Mouse (Mus musculus) retina, embryonic 14.5 days (tissue): ENCODE measurements around the gene Ddah1.
"Not testable (repeated sequence)": the region's sequence is repeated elsewhere in the genome, so short reads cannot be mapped to it uniquely, and the experiment has no call there.

Experiments
- DNase-seq: peaks from one replicate; pipeline ENCODE4 v3.0.0-alpha.2; 2015; ENCODE audit warnings: low spot score

The Ddah1 gene

GRCm38 (mm10) chr3:145864713-145865233, 106.3 kb downstream of the Ddah1 start:
- DNase-seq, result no peak

DNA sequence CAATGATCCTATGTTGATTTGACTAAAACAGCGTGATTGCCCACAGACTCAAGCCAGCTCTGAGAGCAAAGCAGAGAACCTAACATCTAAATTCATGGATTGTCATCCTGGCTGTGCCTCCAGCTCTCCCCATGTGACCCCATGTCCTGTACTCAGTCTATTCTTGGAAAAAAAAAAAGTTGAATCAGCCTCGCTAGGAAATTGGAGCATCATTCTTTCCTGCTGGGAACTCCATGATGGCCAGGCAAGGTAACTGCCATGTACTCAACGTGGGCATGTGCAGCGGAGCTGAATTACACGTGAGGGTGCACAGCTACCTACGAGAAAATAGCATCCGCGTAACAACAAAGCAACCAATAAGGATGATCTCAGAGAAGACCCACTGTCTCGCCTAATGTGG, 114.2 kb downstream of the Ddah1 start:
- no peak for DNase-seq

DNA sequence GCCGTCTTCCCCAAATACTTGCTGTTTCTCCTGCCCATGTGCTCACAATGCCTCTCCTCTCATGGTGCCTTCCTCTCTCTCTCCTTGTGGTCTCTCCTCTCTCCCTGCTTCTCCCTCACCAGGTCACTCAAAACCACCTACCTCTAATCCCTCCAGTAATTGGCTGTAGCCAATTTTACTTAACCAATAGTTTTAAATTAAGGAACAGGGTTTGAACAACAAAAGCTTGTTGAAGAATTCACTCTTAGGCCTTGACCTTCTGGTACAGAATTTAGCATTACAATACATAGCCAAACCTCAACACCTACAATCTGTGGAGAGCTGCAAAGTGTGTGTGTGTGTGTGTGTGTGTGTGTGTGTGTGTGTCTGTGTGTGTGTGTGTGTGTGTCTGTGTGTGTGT, 114.8 kb downstream of the Ddah1 start:
- DNase-seq, result no peak

- no peak for DNase-seq
Observed at GRCm38 (mm10) chr3:145874126-145874525, 115.7 kb downstream of the Ddah1 start.

DNA sequence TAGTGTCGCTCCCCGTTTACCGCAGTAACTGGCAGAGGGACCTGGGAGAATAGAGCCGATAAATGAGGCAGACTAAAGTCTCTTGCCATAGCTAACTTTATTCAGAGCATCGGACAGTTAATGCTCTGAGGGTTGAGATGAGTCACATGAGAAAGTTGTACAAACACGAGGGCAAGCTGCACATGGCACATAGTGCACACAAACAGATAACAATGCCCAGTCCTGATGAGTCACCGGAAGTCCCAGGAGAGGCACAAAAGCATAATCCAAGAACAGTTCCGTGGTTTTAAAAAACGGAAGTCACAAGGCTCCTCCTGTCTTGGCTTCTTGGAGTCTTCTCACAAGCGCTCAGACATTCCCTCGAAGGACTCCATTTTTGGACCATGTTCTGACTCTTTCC, 117.6 kb downstream of the Ddah1 start:
- DNase-seq, result no peak

GRCm38 (mm10) chr3:145878867-145879266, 120.4 kb downstream of the Ddah1 start:
- DNase-seq, result not testable (repeated sequence)

GRCm38 (mm10) chr3:145880335-145880734, 121.9 kb downstream of the Ddah1 start:
- no peak for DNase-seq

DNA sequence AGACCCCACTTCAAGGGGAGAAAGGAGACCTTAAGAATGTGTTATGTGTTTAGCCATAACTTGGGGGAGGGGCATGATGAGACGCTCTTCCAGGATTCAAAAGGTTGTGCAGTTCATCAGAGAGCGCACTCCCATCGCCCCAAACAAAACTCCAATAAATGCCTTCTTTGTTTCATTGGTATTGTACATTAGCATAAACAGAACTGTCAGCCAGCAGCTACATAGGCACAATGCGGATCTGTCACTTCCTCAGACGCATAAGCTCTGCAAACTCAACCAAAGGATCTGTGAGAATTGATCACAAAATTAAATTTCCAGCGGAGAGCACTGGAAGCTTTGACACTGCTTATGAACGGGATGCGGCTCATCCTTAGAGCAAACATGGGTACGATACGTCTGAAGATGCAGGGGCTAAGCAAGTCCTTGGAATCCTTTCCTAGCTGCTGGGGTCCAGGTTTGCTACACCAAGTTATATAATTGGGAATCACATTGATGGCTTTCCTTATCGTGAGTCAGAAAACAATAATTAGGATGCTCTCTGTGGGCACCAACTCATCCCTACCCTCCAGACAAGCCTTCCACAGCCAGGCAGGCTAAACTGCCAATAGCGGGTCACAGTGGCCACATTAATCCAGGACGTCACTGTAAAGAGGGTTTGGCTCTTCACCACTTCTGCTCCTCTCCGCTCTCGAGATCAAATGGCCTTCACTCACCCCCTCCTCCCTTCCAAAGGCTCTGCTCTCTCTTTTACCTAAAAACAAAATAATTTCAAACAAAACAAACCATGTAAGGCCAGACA, 123.8 kb downstream of the Ddah1 start:
- DNase-seq, result no peak

- DNase-seq, result peak; percentile 28
Observed at GRCm38 (mm10) chr3:145883233-145883632, 124.8 kb downstream of the Ddah1 start.

GRCm38 (mm10) chr3:145885376-145885775, 126.9 kb downstream of the Ddah1 start:
- DNase-seq, result no peak

- DNase-seq, result no peak
Observed at GRCm38 (mm10) chr3:145885851-145886464, 127.5 kb downstream of the Ddah1 start.

DNA sequence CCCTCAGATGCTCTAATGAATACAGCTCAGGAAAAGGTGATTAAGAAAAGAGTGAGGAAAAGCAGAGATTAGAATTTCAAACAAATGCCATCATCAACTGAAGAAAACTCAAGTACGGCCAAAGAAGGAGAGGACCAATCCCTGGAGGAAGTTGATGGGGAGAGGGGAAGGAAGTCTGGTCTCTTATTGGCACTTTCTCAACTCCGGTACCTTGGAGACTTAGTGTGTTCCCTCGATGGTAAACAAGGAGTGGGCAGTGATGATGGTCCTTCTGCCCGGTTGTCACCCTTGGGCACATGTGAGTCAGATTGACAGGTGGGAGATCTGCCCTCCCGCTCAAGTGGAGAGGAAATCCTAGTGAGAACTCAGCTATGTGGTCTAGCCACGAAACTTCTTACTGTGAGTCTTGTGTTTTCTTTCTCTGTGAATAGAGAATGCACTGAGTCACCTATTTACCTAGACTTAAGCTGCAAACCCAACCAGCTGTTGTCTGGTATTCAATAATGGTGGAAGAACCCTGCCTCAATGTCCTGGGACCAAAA, 129.0 kb downstream of the Ddah1 start:
- DNase-seq, result no peak

GRCm38 (mm10) chr3:145890346-145891132, 132.1 kb downstream of the Ddah1 start:
- no peak for DNase-seq

DNA sequence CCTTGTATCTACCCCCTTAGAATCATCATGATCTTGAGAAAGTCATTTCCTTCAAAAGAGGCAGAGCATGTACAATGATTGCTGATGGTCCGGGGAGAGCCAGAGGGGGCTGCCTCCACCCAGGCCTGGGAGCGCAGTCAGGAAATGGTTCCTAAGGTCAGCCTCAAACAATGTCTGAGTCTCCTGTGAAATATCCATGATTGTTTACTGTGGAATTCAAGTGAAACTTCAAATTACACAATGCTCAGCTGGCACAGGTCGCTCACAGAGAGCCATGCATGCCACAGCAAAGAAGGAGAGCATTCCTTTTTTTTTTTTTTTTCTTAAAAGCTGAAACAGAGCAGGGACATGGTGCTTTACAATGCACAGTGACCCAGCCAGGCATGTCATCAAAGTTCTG, 134.0 kb downstream of the Ddah1 start:
- no peak for DNase-seq

GRCm38 (mm10) chr3:145894131-145894530, 135.7 kb downstream of the Ddah1 start:
- no peak for DNase-seq

DNA sequence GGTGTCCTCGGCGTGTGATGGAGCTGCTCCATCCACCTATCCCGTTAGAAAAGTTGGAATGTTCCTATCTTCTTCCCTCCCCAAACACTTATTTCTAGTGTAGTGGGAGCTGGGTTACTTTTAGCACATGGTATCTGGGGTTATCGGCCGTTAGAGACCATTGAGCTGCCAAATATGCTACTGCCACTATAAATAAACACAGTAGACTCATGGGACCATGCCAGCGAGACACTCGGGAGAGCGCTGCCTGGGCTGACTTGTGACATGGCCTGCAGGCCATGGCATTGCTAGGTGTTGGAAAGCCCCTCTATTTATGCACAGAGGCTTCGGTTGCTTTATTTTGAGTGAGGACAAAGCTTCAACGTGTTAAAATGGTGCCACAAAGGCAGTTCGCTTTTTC, 139.3 kb downstream of the Ddah1 start:
- no peak for DNase-seq

DNA sequence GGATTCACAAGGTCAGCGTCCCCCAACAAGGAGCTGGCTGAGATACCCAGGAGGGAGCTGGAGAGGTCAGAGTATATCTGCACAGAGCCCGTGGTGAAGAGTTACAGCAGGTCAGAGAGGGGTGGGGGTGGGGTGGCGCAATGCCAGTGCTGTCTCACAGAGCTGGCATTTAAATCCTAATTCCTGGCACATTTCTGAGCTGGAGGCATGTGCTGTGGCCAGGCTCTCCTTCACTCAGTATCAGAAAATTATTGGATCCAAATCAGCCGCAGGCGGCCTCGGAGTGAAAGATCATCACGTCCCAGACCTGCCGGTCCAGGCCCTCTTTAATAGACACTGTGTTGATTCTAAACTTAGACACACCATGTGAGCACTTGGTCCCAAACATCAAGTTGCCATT, 141.4 kb downstream of the Ddah1 start:
- no peak for DNase-seq

- DNase-seq, result no peak
Observed at GRCm38 (mm10) chr3:145903530-145903929, 145.1 kb downstream of the Ddah1 start.

GRCm38 (mm10) chr3:145904850-145905776, 146.6 kb downstream of the Ddah1 start:
- peak; percentile 89 for DNase-seq

- DNase-seq, result no peak
Observed at GRCm38 (mm10) chr3:145906582-145906981, 148.1 kb downstream of the Ddah1 start.

- no peak for DNase-seq
Observed at GRCm38 (mm10) chr3:145912512-145912911, 154.0 kb downstream of the Ddah1 start.
